Mouse (Mus musculus) testis, adult 2 months (tissue): ENCODE results near the gene Tldc2. TPM values are rescaled to one million over a fixed set of nuclear protein-coding genes. Genes with fewer than 3 reads are reported as not detected.

Experiments used
- H3K27ac ChIP-seq: fragments of 200-500 bp; 2 replicates; pipeline ENCODE4 v1.5.1; 2012; ENCODE audit warnings: low read depth, low read length; ENCODE audit not compliant: control insufficient read depth, insufficient read depth
- H3K27me3 ChIP-seq: fragments of 200-500 bp; 2 replicates; pipeline ENCODE4 v1.6.1; 2012; ENCODE audit warnings: mild to moderate bottlenecking, low read length, moderate library complexity; ENCODE audit not compliant: control insufficient read depth, insufficient read depth
- H3K36me3 ChIP-seq: fragments of 200-500 bp; 2 replicates; pipeline ENCODE4 v1.6.1; 2012; ENCODE audit warnings: mild to moderate bottlenecking, low read length; ENCODE audit not compliant: control insufficient read depth, insufficient read depth
- H3K4me1 ChIP-seq: fragments of 200-500 bp; 2 replicates; pipeline ENCODE4 v1.6.1; 2012; ENCODE audit warnings: low read length; ENCODE audit not compliant: control insufficient read depth, insufficient read depth
- H3K4me3 ChIP-seq: fragments of 200-500 bp; 2 replicates; pipeline ENCODE4 v1.5.1; 2012; ENCODE audit warnings: low read depth, mild to moderate bottlenecking, low read length, moderate library complexity, mixed read lengths; ENCODE audit not compliant: control insufficient read depth
- CTCF ChIP-seq: fragments of 200-500 bp; IDR thresholded peaks from 2 replicates; pipeline ENCODE4 v1.5.1; 2012; ENCODE audit warnings: low read depth, mild to moderate bottlenecking, inconsistent platforms, low read length, moderate library complexity; ENCODE audit not compliant: control insufficient read depth, insufficient read depth, insufficient replicate concordance
- POLR2A ChIP-seq: fragments of 200-500 bp; IDR thresholded peaks from 2 replicates; pipeline ENCODE4 v1.6.1; 2012; ENCODE audit warnings: low read depth, mild to moderate bottlenecking, inconsistent platforms, low read length, moderate library complexity; ENCODE audit not compliant: control insufficient read depth
- polyA plus RNA-seq: library from polyadenylated mRNA; depleted of rRNA; stranded (reverse); fragments of >200 nt; gene quantifications from 2 replicates; pipeline ENCODE4 v1.2.3, GENCODE M21; 2012

Gene Tldc2
- polyA plus RNA-seq, 1 experiment, result not detected

DNA sequence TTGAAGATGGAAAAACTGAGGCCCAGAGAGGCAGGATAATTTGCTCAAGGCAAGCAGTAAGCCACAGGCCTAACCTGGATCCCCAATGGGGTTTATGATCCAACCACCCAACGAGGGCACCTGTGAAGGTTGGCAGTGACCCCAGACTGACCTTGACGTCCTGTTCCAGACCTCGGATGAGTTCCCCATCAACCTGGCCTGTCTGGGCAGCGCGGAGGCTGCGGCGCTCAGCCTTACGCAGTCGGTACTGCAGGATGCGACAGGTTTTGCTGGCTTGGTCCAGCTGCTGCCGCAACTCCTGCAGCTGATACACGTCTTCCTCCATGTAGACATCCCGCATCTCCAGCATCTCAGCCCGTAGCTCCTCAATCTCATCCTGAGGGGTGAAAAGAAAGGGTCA is 26.8 kb upstream of the Tldc2 start:
- H3K27me3 ChIP-seq, result no peaks in the 10 kb centered on the region; the same call in 1 of the 2 replicates
- peaks cover 9% of the 10 kb centered on the region for H3K4me1 ChIP-seq
- H3K27ac ChIP-seq, result no peak overlapping the region
- no peak overlapping the region for H3K4me3 ChIP-seq
- no peaks in the 10 kb centered on the region for H3K36me3 ChIP-seq
- TF ChIP-seq CTCF, result no peak
- no peak for TF ChIP-seq POLR2A

GRCm38 (mm10) chr2:157060557-157061305 is 26.1 kb upstream of the Tldc2 start:
- H3K4me3 ChIP-seq, result no peak overlapping the region
- no peak for TF ChIP-seq CTCF
- no peak for TF ChIP-seq POLR2A
- no peaks in the 10 kb centered on the region; the same call in 1 of the 2 replicates for H3K27me3 ChIP-seq
- H3K27ac ChIP-seq, result no peak overlapping the region
- peaks cover 11% of the 10 kb centered on the region for H3K4me1 ChIP-seq
- no peaks in the 10 kb centered on the region for H3K36me3 ChIP-seq

- Histone ChIP-seq H3K27me3 (no peaks in the 10 kb centered on the region; the same call in 1 of the 2 replicates), H3K27ac (no peak overlapping the region), H3K36me3 (no peaks in the 10 kb centered on the region), H3K4me3 (no peak overlapping the region), H3K4me1 (peaks cover 12% of the 10 kb centered on the region)
- TF ChIP-seq CTCF (no peak), POLR2A (no peak)
Observed at GRCm38 (mm10) chr2:157063241-157063700, 23.6 kb upstream of the Tldc2 start.

GRCm38 (mm10) chr2:157064136-157064535 is 22.7 kb upstream of the Tldc2 start:
- Histone ChIP-seq H3K4me1 (peaks cover 9% of the 10 kb centered on the region), H3K4me3 (no peak overlapping the region), H3K36me3 (no peaks in the 10 kb centered on the region), H3K27me3 (no peaks in the 10 kb centered on the region; the same call in 1 of the 2 replicates), H3K27ac (no peak overlapping the region)
- TF ChIP-seq POLR2A, result no peak
- no peak for TF ChIP-seq CTCF

DNA sequence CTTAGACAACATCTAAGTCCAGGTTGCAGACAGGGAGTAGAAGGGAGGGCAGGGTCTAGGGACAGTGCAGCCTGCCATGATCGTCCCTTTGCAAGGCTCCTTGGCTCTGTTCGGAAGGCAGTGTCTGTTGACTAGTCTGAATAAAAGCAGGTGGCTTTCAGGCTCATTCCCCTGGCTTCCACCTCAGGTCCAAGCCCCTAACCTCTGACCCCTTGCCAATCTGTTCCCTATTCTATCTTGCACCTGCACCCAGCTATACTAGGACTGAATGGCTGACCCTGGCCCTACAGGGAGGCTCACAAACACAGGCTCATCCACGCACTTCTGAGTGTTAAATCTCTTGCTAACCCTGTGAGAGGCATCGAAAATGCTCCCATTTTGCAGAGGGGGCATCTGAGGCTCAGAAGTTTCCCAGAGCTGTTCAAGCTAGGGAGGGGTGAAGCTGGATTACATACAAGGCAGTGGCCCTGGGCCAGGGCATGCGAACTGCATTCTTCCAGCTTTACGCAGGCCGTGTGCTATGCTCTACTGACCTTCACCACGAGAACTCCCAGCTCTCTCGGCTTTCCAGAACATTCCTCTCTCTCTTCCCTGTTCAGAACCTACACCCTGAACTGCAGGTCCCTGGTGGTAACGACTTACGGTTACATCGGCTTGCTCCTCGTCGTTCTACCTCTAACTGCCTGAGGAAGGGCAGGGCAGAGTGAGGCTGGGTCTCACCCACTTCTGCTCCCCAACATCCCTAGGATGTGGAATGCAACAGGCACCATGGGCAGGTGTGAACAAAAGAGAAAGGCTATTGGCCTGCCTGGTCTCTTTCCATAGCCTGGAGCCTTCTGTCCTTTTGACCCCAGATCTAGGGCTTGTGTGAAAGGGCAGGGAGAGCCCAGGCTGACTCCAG is 21.6 kb upstream of the Tldc2 start:
- no peak overlapping the region for H3K4me3 ChIP-seq
- no peak for TF ChIP-seq CTCF
- TF ChIP-seq POLR2A, result no peak
- H3K36me3 ChIP-seq, result no peaks in the 10 kb centered on the region
- H3K4me1 ChIP-seq, result peaks cover 6% of the 10 kb centered on the region; the same call in 1 of the 2 replicates
- no peaks in the 10 kb centered on the region for H3K27me3 ChIP-seq
- peak overlapping the region; percentile 63 for H3K27ac ChIP-seq

DNA sequence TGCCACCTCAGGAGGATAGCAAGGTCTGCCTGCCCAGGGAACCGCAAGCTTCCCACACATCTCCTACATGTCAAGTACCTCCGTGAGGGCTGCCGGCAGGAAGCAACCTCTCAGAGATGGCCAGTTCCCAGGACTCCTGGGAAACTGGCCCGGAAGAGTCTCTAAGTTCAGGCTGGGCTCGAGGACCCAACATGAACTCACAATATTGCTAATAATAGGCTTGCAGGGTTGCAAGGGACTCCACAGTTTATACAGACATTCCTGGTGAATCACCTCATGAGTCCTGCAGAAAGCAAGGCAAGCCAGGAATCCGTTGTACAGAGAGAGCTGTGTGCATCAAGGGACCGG is 21.0 kb upstream of the Tldc2 start:
- peak overlapping the region; percentile 63 for H3K27ac ChIP-seq
- no peaks in the 10 kb centered on the region for H3K36me3 ChIP-seq
- no peak overlapping the region for H3K4me3 ChIP-seq
- no peaks in the 10 kb centered on the region for H3K27me3 ChIP-seq
- TF ChIP-seq CTCF, result no peak
- no peak for TF ChIP-seq POLR2A
- peaks cover 6% of the 10 kb centered on the region; the same call in 1 of the 2 replicates for H3K4me1 ChIP-seq
